Mouse (Mus musculus): Measurements from ENCODE around the gene Plaur.
"Not testable (repeated sequence)": the region's sequence is repeated elsewhere in the genome, so short reads cannot be mapped to it uniquely, and the experiment has no call there.

Gene Plaur

DNA sequence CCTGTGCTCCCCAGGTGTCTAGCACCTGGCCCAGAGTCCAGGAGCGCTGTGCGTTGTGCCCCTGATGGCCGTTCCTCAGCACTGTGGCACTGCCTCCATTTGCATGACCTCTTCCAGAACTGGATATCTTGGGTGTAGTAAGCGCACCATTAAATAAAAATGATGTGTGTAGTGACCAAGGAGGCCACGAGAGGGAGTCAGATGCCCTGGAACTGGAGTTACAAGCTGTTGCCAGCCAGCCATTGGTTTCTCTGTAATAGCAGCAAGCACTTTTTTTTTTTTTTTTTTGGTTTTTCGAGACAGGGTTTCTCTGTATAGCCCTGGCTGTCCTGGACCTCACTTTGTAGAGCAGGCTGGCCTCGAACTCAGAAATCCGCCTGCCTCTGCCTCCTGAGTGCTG is 54.0 kb downstream of the Plaur start:
- DNase-seq = not testable (repeated sequence)

- no peak for DNase-seq
Measured at GRCm38 (mm10) chr7:24517077-24517476, 54.8 kb downstream of the Plaur start.

DNA sequence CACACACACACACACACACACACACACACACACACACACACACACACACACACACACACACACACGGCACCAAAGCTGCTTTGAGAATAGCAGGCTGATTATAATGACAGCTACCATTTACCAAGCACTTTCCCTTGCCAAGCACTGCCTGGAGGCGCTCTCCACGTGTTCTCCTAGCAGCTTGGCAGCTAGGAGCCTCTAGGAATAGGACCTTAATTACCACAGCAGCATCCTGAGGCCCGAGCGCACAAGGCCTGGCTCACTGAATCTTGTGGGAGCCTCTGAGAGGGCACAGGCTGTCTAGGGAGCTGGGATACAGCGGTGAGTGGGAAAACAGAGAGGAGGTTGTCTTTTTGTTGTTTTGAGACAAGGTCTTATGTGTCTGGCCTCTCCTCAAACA is 55.4 kb downstream of the Plaur start:
- DNase-seq = no peak

GRCm38 (mm10) chr7:24519130-24519529 is 56.8 kb downstream of the Plaur start:
- no peak for DNase-seq

GRCm38 (mm10) chr7:24520054-24520453 is 57.8 kb downstream of the Plaur start:
- DNase-seq = not testable (repeated sequence)

DNA sequence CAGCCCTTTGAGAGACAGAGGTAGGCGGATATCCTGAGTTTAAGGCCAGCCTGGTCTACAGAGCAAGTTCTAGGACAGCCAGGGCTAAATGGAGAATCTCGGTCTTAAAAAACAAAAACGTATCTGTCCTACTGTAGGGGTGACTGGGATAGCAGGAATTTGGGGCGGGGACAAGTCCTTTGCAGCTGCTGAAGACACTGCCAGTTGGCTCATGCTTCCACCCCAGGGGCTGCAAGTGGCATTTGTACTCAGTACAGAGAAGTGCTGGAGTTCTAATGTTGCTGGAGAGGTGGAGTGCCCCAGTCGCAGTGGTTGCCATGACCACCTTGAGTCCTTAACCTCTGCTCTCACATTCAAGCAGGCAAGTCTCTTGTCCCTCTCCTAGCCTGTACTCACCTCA is 60.5 kb downstream of the Plaur start:
- no peak for DNase-seq

GRCm38 (mm10) chr7:24523723-24524122 is 61.4 kb downstream of the Plaur start:
- DNase-seq = no peak

GRCm38 (mm10) chr7:24524978-24525377 is 62.7 kb downstream of the Plaur start:
- no peak for DNase-seq

Data from lung, adult 18-20 months (tissue).